Mouse (Mus musculus): ENCODE results near the gene Prg3.
A peak's percentile ranks its signal among the peaks of the same experiment; 100 is the strongest.

DNA sequence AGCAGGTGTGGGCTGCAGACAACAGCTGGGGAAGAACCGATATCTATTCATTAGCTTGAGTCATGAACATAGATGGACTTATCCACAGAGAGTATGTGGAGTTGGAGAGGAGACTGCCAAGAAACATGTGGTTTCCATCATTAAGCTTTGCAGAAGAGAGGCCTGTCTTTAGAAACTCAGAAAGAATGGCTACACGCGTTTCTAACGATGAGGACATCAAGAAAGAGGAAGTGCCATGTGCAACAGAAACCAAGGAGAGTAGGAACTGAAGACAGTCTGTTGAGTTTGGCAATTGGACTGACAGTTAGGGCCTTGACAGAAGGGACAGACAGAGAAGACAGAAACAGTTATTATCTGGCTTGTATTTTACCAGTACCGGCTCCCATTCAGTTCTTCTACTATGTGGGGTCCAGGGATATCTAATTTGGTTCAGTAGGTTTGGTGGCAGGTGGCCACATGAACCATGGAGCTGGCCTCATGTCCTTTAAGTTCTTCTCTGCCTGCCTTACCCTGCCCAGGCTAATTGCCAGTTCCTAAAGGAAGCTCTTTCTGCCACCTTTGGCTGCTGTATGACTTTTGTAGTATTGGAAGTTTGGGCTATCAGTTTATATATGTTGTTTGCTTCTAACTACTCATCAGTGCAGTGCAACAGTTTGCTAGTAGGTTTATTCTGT lies 20.6 kb upstream of the Prg3 start:
- no peak for TF ChIP-seq CTCF (IDR thresholded peaks at IDR 0.05; ENCODE audit: control insufficient read depth, insufficient read depth, insufficient read length)
- TF ChIP-seq MYOD1 (IDR thresholded peaks at IDR 0.05; ENCODE audit: control insufficient read depth, insufficient read length, low read depth), result peak; percentile 21
- no peak for TF ChIP-seq MAX (IDR thresholded peaks at IDR 0.05)
- no peak for TF ChIP-seq USF1 (IDR thresholded peaks at IDR 0.05; ENCODE audit: low read depth)
- TF ChIP-seq CEBPB (IDR thresholded peaks at IDR 0.05; ENCODE audit: low read depth), result no peak

Measured in C2C12 (cell line).